In genomic region chr2:83729339-83729738, GRCm38 (mm10) we compare ENCODE assay signal across 8 mouse cellular contexts. TPM values are rescaled to one million over a fixed set of nuclear protein-coding genes. Genes with fewer than 3 reads are reported as not detected.
DNase-seq lines count a peak whose midpoint lies in the region; ATAC-seq lines count a peak whose summit lies in the region.

No protein-coding gene starts in this region.

- no peak overlapping the region for H3K4me3 ChIP-seq in embryonic facial prominence, embryonic 14.5 days (ENCODE audit: low read depth, low read length)
- no peak overlapping the region for H3K4me3 ChIP-seq in embryonic facial prominence, embryonic 10.5 days

- 73% methylated on average over 5 of the region's 5 CpGs for WGBS in embryonic facial prominence, embryonic 14.5 days
- 78% methylated on average over 5 of the region's 5 CpGs for WGBS in embryonic facial prominence, embryonic 10.5 days

- no peak overlapping the region for H3K4me2 ChIP-seq in embryonic facial prominence, embryonic 14.5 days (ENCODE audit: low read depth, low read length)

- ATAC-seq in embryonic facial prominence, embryonic 14.5 days (ENCODE audit: low read depth), result no peak
- no peak for ATAC-seq in erythroid progenitor cell, adult 5-6 weeks (replicated peaks; ENCODE audit: low FRiP score, poor library complexity, severe bottlenecking)

- DNase-seq in embryonic facial prominence, embryonic 14.5 days (ENCODE audit: low spot score), result peak; percentile 68
- DNase-seq in embryonic facial prominence, embryonic 10.5 days (ENCODE audit: low spot score), result no peak
- peak; percentile 70 for DNase-seq in 416B (ENCODE audit: low read depth)
- DNase-seq in gastrocnemius, adult 8-10 months (ENCODE audit: low spot score in 2 of 2), result peak; percentile 66 to 74
- DNase-seq in kidney, postnatal 36 days, result peak; percentile 79 to 83
- peak; percentile 75 to 81 for DNase-seq in lung, postnatal 4 days
- DNase-seq in thymus, adult 18-20 months, result no peak

- no peak overlapping the region for H3K9ac ChIP-seq in embryonic facial prominence, embryonic 14.5 days (ENCODE audit: low read depth, low read length)

- H3K36me3 ChIP-seq in embryonic facial prominence, embryonic 14.5 days (ENCODE audit: control insufficient read depth, insufficient read depth, low read length), result no peaks in the 10 kb centered on the region
- peaks cover 11% of the 10 kb centered on the region; the same call in 1 of the 2 replicates for H3K36me3 ChIP-seq in embryonic facial prominence, embryonic 10.5 days (replicated peaks)

- peaks cover 7% of the 10 kb centered on the region; the same call in 1 of the 2 replicates for H3K4me1 ChIP-seq in embryonic facial prominence, embryonic 14.5 days (ENCODE audit: control insufficient read depth, insufficient read depth, low read length)
- peaks cover 15% of the 10 kb centered on the region for H3K4me1 ChIP-seq in embryonic facial prominence, embryonic 10.5 days

- H3K9me3 ChIP-seq in embryonic facial prominence, embryonic 14.5 days (ENCODE audit: control insufficient read depth, low read length), result no peaks in the 10 kb centered on the region
- no peaks in the 10 kb centered on the region for H3K9me3 ChIP-seq in embryonic facial prominence, embryonic 10.5 days

- H3K27me3 ChIP-seq in embryonic facial prominence, embryonic 14.5 days (replicated peaks; ENCODE audit: control insufficient read depth, insufficient read depth, low read length), result no peaks in the 10 kb centered on the region
- no peaks in the 10 kb centered on the region for H3K27me3 ChIP-seq in embryonic facial prominence, embryonic 10.5 days (replicated peaks; ENCODE audit: low read depth, poor library complexity, severe bottlenecking)

- no peak overlapping the region for H3K27ac ChIP-seq in embryonic facial prominence, embryonic 14.5 days (replicated peaks; ENCODE audit: low read depth, low read length)
- no peak overlapping the region for H3K27ac ChIP-seq in embryonic facial prominence, embryonic 10.5 days (replicated peaks)

RNA-seq across cellular contexts. Expression of gene Itgav, which starts 5.1 kb away (rescaled TPM):
- polyA plus RNA-seq in embryonic facial prominence, embryonic 14.5 days (2014; fragmentation: Nextera tagmentation; extraction: Ambion mirVana), result 92.5 and 105 TPM in 2 replicates
- polyA plus RNA-seq in embryonic facial prominence, embryonic 10.5 days (2016; fragmentation: Nextera tagmentation; extraction: Ambion mirVana), result 54.0 and 55.7 TPM in 2 replicates
- 10 to 100 TPM; 39.5 to 53.4 (median 47.1) TPM for total RNA-seq in gastrocnemius, adult 8-10 months (2022)
- 2.9 and 9.0 TPM in 2 replicates for total RNA-seq in erythroid progenitor cell, adult 5-6 weeks (2015; ENCODE audit: low replicate concordance)
- 5.3 and 23.5 TPM in 2 replicates for total RNA-seq in erythroid progenitor cell, adult 5-6 weeks (2017; ENCODE audit: low replicate concordance)

Comparison
In these comparisons a context has a peak if more than half of its experiments do, and no peak if none do; other contexts are left out.
1. DNase-seq: peak in embryonic facial prominence, embryonic 14.5 days (single experiment), 416B (single experiment), gastrocnemius, adult 8-10 months (2 of 2), kidney, postnatal 36 days (2 of 2) and lung, postnatal 4 days (2 of 2); none in embryonic facial prominence, embryonic 10.5 days (single experiment) and thymus, adult 18-20 months (0 of 2).